In genomic region chr1:171293351-171293750, GRCm38 (mm10) we compare ENCODE assay signal across 8 mouse cellular contexts. TPM values are rescaled to one million over a fixed set of nuclear protein-coding genes. Genes with fewer than 3 reads are reported as not detected.
A peak's percentile ranks its signal among the peaks of the same experiment; 100 is the strongest.
DNase-seq lines count a peak whose midpoint lies in the region; ATAC-seq and TF ChIP-seq lines count a peak whose summit lies in the region.

No protein-coding gene starts in this region.

- intact Hi-C loops in gastrocnemius, postnatal 14 days (cut with DNase I; ENCODE audit: low total_unique reads), result no loop called here

- H3K36me3 ChIP-seq in heart, embryonic 15.5 days, result peaks cover 20% of the 10 kb centered on the region; the same call in 1 of the 2 replicates
- H3K36me3 ChIP-seq in G1E (replicated peaks) (peaks cover 30% of the 10 kb centered on the region), macrophage (ENCODE audit: inconsistent target) (peaks cover 15% of the 10 kb centered on the region; the same call in 1 of the 2 replicates)
- H3K36me3 ChIP-seq in forebrain, postnatal 0 days (ENCODE audit: insufficient read depth), result peaks cover 13% of the 10 kb centered on the region

- H3K9me3 ChIP-seq in heart, embryonic 15.5 days (replicated peaks), result no peaks in the 10 kb centered on the region
- no peaks in the 10 kb centered on the region for H3K9me3 ChIP-seq in G1E (replicated peaks)
- no peaks in the 10 kb centered on the region for H3K9me3 ChIP-seq in forebrain, postnatal 0 days (ENCODE audit: low read length)

- peaks cover 40% of the 10 kb centered on the region for H3K79me2 ChIP-seq in macrophage (ENCODE audit: inconsistent target)

- H3K27me3 ChIP-seq in heart, embryonic 15.5 days, result peaks cover 16% of the 10 kb centered on the region
- no peaks in the 10 kb centered on the region for H3K27me3 ChIP-seq in G1E (ENCODE audit: insufficient read depth, low read length)
- peaks cover 6% of the 10 kb centered on the region; the same call in 1 of the 2 replicates for H3K27me3 ChIP-seq in forebrain, postnatal 0 days (ENCODE audit: insufficient read depth, low read length)

- no peak overlapping the region for H3K9ac ChIP-seq in heart, embryonic 15.5 days
- peak overlapping the region; percentile 87; the same call in 1 of the 2 replicates for H3K9ac ChIP-seq in forebrain, postnatal 0 days

- peak overlapping the region; percentile 72 for H3K4me2 ChIP-seq in heart, embryonic 15.5 days
- H3K4me2 ChIP-seq in forebrain, postnatal 0 days (ENCODE audit: low read depth), result peak overlapping the region; percentile 53

- no peak for TF ChIP-seq CTCF in G1E (IDR thresholded peaks at IDR 0.05; ENCODE audit: low read depth, low read length)
- TF ChIP-seq CTCF in forebrain, postnatal 0 days (IDR thresholded peaks at IDR 0.05; ENCODE audit: low read depth), result no peak

- no peak overlapping the region for H3K27ac ChIP-seq in heart, embryonic 15.5 days
- peak overlapping the region; percentile 94; the same call in 1 of the 2 replicates for H3K27ac ChIP-seq in forebrain, postnatal 0 days (ENCODE audit: low read depth, low read length)
- no peak overlapping the region for H3K27ac ChIP-seq in macrophage

- no peak for ATAC-seq in heart, embryonic 15.5 days (replicated peaks; ENCODE audit: insufficient number of reproducible peaks, insufficient read depth, low FRiP score, low read depth)
- ATAC-seq in G1E (ENCODE audit: extremely low read depth, insufficient number of reproducible peaks, low FRiP score, poor library complexity, severe bottlenecking), result no peak
- ATAC-seq in forebrain, postnatal 0 days, result no peak

- H3K4me1 ChIP-seq in heart, embryonic 15.5 days (replicated peaks), result peaks cover 8% of the 10 kb centered on the region
- H3K4me1 ChIP-seq in G1E (ENCODE audit: insufficient read depth, low read depth, low read length), result peaks cover 31% of the 10 kb centered on the region
- peaks cover 8% of the 10 kb centered on the region for H3K4me1 ChIP-seq in forebrain, postnatal 0 days (ENCODE audit: insufficient read depth)

- H3K4me3 ChIP-seq in heart, embryonic 15.5 days, result peak overlapping the region; percentile 80
- H3K4me3 ChIP-seq in G1E (ENCODE audit: low read depth, low read length) (peak overlapping the region; percentile 0; the same call in 1 of the 2 replicates), macrophage (ENCODE audit: inconsistent target) (peak overlapping the region; percentile 98; the same call in 1 of the 2 replicates)
- peak overlapping the region; percentile 63; the same call in 1 of the 2 replicates for H3K4me3 ChIP-seq in forebrain, postnatal 0 days (ENCODE audit: low read depth, low read length)

- 79% methylated on average over 3 of the region's 3 CpGs for whole genome bisulfite sequencing in heart, embryonic 15.5 days
- 79% methylated on average over 3 of the region's 3 CpGs for WGBS in forebrain, postnatal 0 days
- WGBS in macrophage (ENCODE audit: missing documents), result 98% methylated on average over 3 of the region's 3 CpGs

- no peak for DNase-seq in heart, postnatal 4 days
- DNase-seq in G1E (ENCODE audit: low spot score), result no peak
- DNase-seq in forebrain, postnatal 0 days, result no peak
- DNase-seq in gastrocnemius, postnatal 14 days, result no peak
- no peak for DNase-seq in spleen, postnatal 36 days (ENCODE audit: low spot score in 2 of 2)
- DNase-seq in urinary bladder, postnatal 14 days (ENCODE audit: low spot score), result no peak

RNA-seq across cellular contexts. Expression of gene Ufc1, which starts 1.5 kb away (rescaled TPM):
- 83.6 and 85.0 TPM in 2 replicates for polyA plus RNA-seq in heart, embryonic 15.5 days (2015; fragmentation: Nextera tagmentation; extraction: Ambion mirVana)
- 100 to 1,000 TPM; 102 to 108 TPM for total RNA-seq in heart, postnatal 4 days (2021)
- total RNA-seq in G1E (2014; fragmentation: Nextera tagmentation) (33.4 and 34.3 TPM in 2 replicates), G1E (2017) (96.2 and 111 TPM in 2 replicates)
- polyA plus RNA-seq in G1E (2012) (38.5 and 47.9 TPM in 2 replicates), macrophage (2018) (67.0 to 116 TPM (median 112 TPM) in 3 replicates)
- 96.6 and 123 TPM in 2 replicates for total RNA-seq in forebrain, postnatal 0 days (2014; rRNA removed)
- 133 and 150 TPM in 2 replicates for polyA plus RNA-seq in forebrain, postnatal 0 days (2015; fragmentation: Nextera tagmentation; extraction: Ambion mirVana)
- 10 to 100 TPM in 20 of 26 experiments, 1 to 10 TPM in 6; 7.5 to 39.2 (median 18.0) TPM for total RNA-seq in macrophage (2018; cell fraction: chromatin; rRNA removed)
- 100 to 1,000 TPM in 23 of 26 experiments, 10 to 100 TPM in 3; 95.8 to 148 (median 116) TPM for total RNA-seq in macrophage (2018; cell fraction: cytosol; rRNA removed)
- 10 to 100 TPM; 16.2 to 52.3 (median 29.4) TPM for total RNA-seq in macrophage (2018; cell fraction: nucleus; rRNA removed)
- 10 to 100 TPM; 84.3 to 87.2 TPM for total RNA-seq in gastrocnemius, postnatal 14 days (2021)

RNA-seq across cellular contexts. Expression of gene Usp21, which starts 5.6 kb away (rescaled TPM):
- polyA plus RNA-seq in heart, embryonic 15.5 days (2015; fragmentation: Nextera tagmentation; extraction: Ambion mirVana), result 44.9 and 55.6 TPM in 2 replicates
- 10 to 100 TPM; 23.2 to 23.7 TPM for total RNA-seq in heart, postnatal 4 days (2021)
- total RNA-seq in G1E (2014; fragmentation: Nextera tagmentation) (40.1 and 64.5 TPM in 2 replicates), G1E (2017) (11.8 and 12.8 TPM in 2 replicates)
- polyA plus RNA-seq in G1E (2012) (44.1 and 53.3 TPM in 2 replicates), macrophage (2018) (17.1 to 34.6 TPM (median 21.1 TPM) in 3 replicates)
- total RNA-seq in forebrain, postnatal 0 days (2014; rRNA removed), result 56.8 and 66.5 TPM in 2 replicates
- 66.4 and 80.4 TPM in 2 replicates for polyA plus RNA-seq in forebrain, postnatal 0 days (2015; fragmentation: Nextera tagmentation; extraction: Ambion mirVana)
- 100 to 1,000 TPM in 11 of 26 experiments, 10 to 100 TPM in 15; 16.1 to 152 (median 79.6) TPM for total RNA-seq in macrophage (2018; cell fraction: chromatin; rRNA removed)
- total RNA-seq in macrophage (2018; cell fraction: cytosol; rRNA removed), result 10 to 100 TPM in 25 of 26 experiments, 1 to 10 TPM in 1; 9.9 to 31.8 (median 21.5) TPM
- total RNA-seq in macrophage (2018; cell fraction: nucleus; rRNA removed), result 100 to 1,000 TPM in 2 of 26 experiments, 10 to 100 TPM in 24; 15.2 to 101 (median 51.3) TPM
- total RNA-seq in gastrocnemius, postnatal 14 days (2021), result 10 to 100 TPM; 13.1 to 13.7 TPM

RNA-seq across cellular contexts. Expression of gene Ppox, which starts 12.4 kb away (rescaled TPM):
- polyA plus RNA-seq in heart, embryonic 15.5 days (2015; fragmentation: Nextera tagmentation; extraction: Ambion mirVana), result 32.7 and 47.2 TPM in 2 replicates
- 10 to 100 TPM; 22.3 to 23.4 TPM for total RNA-seq in heart, postnatal 4 days (2021)
- total RNA-seq in G1E (2014; fragmentation: Nextera tagmentation) (45.7 and 168 TPM in 2 replicates), G1E (2017) (27.0 and 36.7 TPM in 2 replicates)
- polyA plus RNA-seq in G1E (2012) (38.5 and 53.0 TPM in 2 replicates), macrophage (2018) (8.6 to 27.3 TPM (median 12.1 TPM) in 3 replicates)
- total RNA-seq in forebrain, postnatal 0 days (2014; rRNA removed), result 26.6 and 30.6 TPM in 2 replicates
- 21.1 and 23.3 TPM in 2 replicates for polyA plus RNA-seq in forebrain, postnatal 0 days (2015; fragmentation: Nextera tagmentation; extraction: Ambion mirVana)
- total RNA-seq in macrophage (2018; cell fraction: chromatin; rRNA removed), result 100 to 1,000 TPM in 17 of 26 experiments, 10 to 100 TPM in 9; 57.3 to 161 (median 104) TPM
- total RNA-seq in macrophage (2018; cell fraction: cytosol; rRNA removed), result 10 to 100 TPM in 12 of 26 experiments, 1 to 10 TPM in 14; 6.6 to 17.2 (median 9.9) TPM
- total RNA-seq in macrophage (2018; cell fraction: nucleus; rRNA removed), result 100 to 1,000 TPM in 8 of 26 experiments, 10 to 100 TPM in 18; 37.4 to 153 (median 74.8) TPM
- 10 to 100 TPM in 1 of 2 experiments, 1 to 10 TPM in 1; 9.6 to 11.8 TPM for total RNA-seq in gastrocnemius, postnatal 14 days (2021)

RNA-seq across cellular contexts. Expression of gene B4galt3, which starts 23.2 kb away (rescaled TPM):
- 44.4 and 56.4 TPM in 2 replicates for polyA plus RNA-seq in heart, embryonic 15.5 days (2015; fragmentation: Nextera tagmentation; extraction: Ambion mirVana)
- 10 to 100 TPM; 26.7 to 29.9 TPM for total RNA-seq in heart, postnatal 4 days (2021)
- total RNA-seq in G1E (2014; fragmentation: Nextera tagmentation), result 27.3 and 30.8 TPM in 2 replicates
- total RNA-seq in G1E (2017), result 16.9 and 21.5 TPM in 2 replicates
- polyA plus RNA-seq in G1E (2012), result 44.8 and 50.0 TPM in 2 replicates
- 75.1 and 99.3 TPM in 2 replicates for total RNA-seq in forebrain, postnatal 0 days (2014; rRNA removed)
- 104 and 115 TPM in 2 replicates for polyA plus RNA-seq in forebrain, postnatal 0 days (2015; fragmentation: Nextera tagmentation; extraction: Ambion mirVana)
- total RNA-seq in macrophage (2018; cell fraction: chromatin; rRNA removed), result 100 to 1,000 TPM in 1 of 26 experiments, 10 to 100 TPM in 22, 1 to 10 TPM in 3; 4.6 to 147 (median 33.7) TPM
- 10 to 100 TPM in 24 of 26 experiments, 1 to 10 TPM in 2; 7.9 to 17.8 (median 13.5) TPM for total RNA-seq in macrophage (2018; cell fraction: cytosol; rRNA removed)
- total RNA-seq in macrophage (2018; cell fraction: nucleus; rRNA removed), result 100 to 1,000 TPM in 2 of 26 experiments, 10 to 100 TPM in 24; 15.1 to 160 (median 31.6) TPM
- polyA plus RNA-seq in macrophage (2018), result 10.2 to 16.8 TPM (median 14.2 TPM) in 3 replicates
- 1 to 10 TPM; 5.9 to 9.4 TPM for total RNA-seq in gastrocnemius, postnatal 14 days (2021)

RNA-seq across cellular contexts. Expression of gene Dedd, which starts 35.6 kb away (rescaled TPM):
- polyA plus RNA-seq in heart, embryonic 15.5 days (2015; fragmentation: Nextera tagmentation; extraction: Ambion mirVana), result 33.9 and 37.7 TPM in 2 replicates
- total RNA-seq in heart, postnatal 4 days (2021), result 10 to 100 TPM; 28.5 to 29.8 TPM
- total RNA-seq in G1E (2014; fragmentation: Nextera tagmentation) (53.6 and 56.4 TPM in 2 replicates), G1E (2017) (14.3 and 17.0 TPM in 2 replicates)
- polyA plus RNA-seq in G1E (2012) (17.7 and 29.9 TPM in 2 replicates), macrophage (2018) (21.4 to 35.4 TPM (median 21.9 TPM) in 3 replicates)
- 22.5 and 31.1 TPM in 2 replicates for total RNA-seq in forebrain, postnatal 0 days (2014; rRNA removed)
- polyA plus RNA-seq in forebrain, postnatal 0 days (2015; fragmentation: Nextera tagmentation; extraction: Ambion mirVana), result 42.2 and 44.6 TPM in 2 replicates
- 100 to 1,000 TPM in 9 of 26 experiments, 10 to 100 TPM in 17; 24.7 to 208 (median 90.4) TPM for total RNA-seq in macrophage (2018; cell fraction: chromatin; rRNA removed)
- 10 to 100 TPM; 18.9 to 48.1 (median 36.8) TPM for total RNA-seq in macrophage (2018; cell fraction: cytosol; rRNA removed)
- 100 to 1,000 TPM in 2 of 26 experiments, 10 to 100 TPM in 24; 20.5 to 161 (median 53.8) TPM for total RNA-seq in macrophage (2018; cell fraction: nucleus; rRNA removed)
- total RNA-seq in gastrocnemius, postnatal 14 days (2021), result 10 to 100 TPM; 26.3 to 27.7 TPM

Comparison
In these comparisons a context has a peak if more than half of its experiments do, and no peak if none do; other contexts are left out.
1. H3K4me3 ChIP-seq: peak in every context shown above with its lines; median percentile 98 in macrophage; 80 in heart, embryonic 15.5 days; 63 in forebrain, postnatal 0 days; 0 in G1E.